Mouse (Mus musculus): ENCODE data around the gene Parl. TPM values are rescaled to one million over a fixed set of nuclear protein-coding genes. Genes with fewer than 3 reads are reported as not detected.

Gene Parl
- polyA plus RNA-seq, 1 experiment = 61.0 TPM

DNA sequence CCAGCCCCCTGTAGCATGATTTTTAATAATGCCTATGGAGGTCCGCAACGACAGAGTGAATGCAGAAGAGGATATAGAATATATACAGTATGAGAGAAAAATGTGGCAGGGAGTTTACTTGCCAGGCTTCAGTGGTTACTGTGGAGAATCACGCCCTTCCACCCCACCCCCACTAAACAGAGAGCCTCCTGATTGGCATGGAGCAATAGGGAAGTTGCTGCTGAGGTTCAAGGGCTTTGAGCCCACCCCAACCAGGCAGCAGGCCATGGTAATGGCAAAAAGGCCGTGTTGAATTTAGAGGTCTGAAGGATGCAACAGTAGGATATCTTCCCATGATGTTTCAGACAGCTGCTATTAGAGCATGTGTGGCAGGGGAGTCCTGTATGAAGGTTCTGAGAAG is 30.8 kb downstream of the Parl start:
- Histone ChIP-seq H3K4me3 (ENCODE audit: insufficient read depth, low read depth, low read length) (no peak overlapping the region), H3K36me3 (ENCODE audit: control insufficient read depth, insufficient read depth, low read length) (no peaks in the 10 kb centered on the region), H3K27ac (ENCODE audit: insufficient read depth, low read depth, low read length) (no peak overlapping the region), H3K27me3 (replicated peaks; ENCODE audit: control insufficient read depth, insufficient read depth, low read length) (no peaks in the 10 kb centered on the region), H3K4me1 (ENCODE audit: control insufficient read depth, insufficient read depth, low read length) (no peaks in the 10 kb centered on the region)
- TF ChIP-seq POLR2A (IDR thresholded peaks at IDR 0.05; ENCODE audit: low read depth, low read length) (no peak), CTCF (conservative IDR thresholded peaks at IDR 0.05; ENCODE audit: insufficient read depth, insufficient read length, low read depth, low read length) (no peak)
- WGBS = 82% methylated on average over 4 of the region's 4 CpGs
- DNase-seq = no peak

DNA sequence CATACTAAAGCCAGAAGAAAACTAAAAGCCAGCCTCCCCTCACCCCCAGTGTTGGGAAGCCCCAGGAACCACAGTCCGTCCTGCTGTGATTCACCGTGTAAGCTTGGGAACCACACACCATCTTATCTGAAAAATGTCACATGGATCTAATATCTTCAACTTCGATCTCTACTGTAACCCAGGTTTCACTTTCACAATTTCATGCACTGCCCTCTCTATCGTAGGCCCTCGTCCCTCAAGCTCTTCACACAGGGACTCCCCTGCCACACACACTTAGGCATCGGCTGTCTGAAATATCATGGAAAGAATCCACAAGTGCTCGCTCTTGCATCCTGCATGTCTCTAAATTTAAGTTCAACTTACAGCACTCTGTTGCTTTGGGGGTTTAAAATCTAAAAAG is 37.1 kb downstream of the Parl start:
- DNase-seq = no peak
- H3K4me3 ChIP-seq (ENCODE audit: insufficient read depth, low read depth, low read length) = no peak overlapping the region
- H3K36me3 ChIP-seq (ENCODE audit: control insufficient read depth, insufficient read depth, low read length) = no peaks in the 10 kb centered on the region
- H3K27me3 ChIP-seq (replicated peaks; ENCODE audit: control insufficient read depth, insufficient read depth, low read length) = no peaks in the 10 kb centered on the region
- 71% methylated on average over 7 of the region's 7 CpGs for WGBS
- H3K27ac ChIP-seq (ENCODE audit: insufficient read depth, low read depth, low read length) = no peak overlapping the region
- no peaks in the 10 kb centered on the region for H3K4me1 ChIP-seq (ENCODE audit: control insufficient read depth, insufficient read depth, low read length)
- TF ChIP-seq CTCF (conservative IDR thresholded peaks at IDR 0.05; ENCODE audit: insufficient read depth, insufficient read length, low read depth, low read length) = no peak
- no peak for TF ChIP-seq POLR2A (IDR thresholded peaks at IDR 0.05; ENCODE audit: low read depth, low read length)

DNA sequence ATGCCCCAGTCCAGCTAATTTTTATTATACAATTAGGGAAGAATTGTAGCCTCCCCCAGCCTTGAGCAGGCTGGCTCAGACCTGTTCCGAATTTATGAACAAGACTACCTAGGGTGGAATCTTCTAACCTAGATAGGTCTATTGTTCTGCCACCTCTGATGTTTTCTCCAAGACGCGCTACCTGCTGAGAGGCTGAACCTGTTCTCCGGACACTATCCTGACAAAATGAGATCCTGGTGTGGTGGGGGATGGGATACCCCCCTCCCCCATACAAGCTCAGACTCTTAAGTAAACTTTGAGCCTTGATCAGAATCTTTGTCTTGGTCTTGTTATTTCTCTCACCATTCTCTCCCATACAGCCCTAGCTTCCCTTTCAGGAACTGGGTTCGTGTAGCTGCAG is 44.3 kb downstream of the Parl start:
- TF ChIP-seq CTCF (conservative IDR thresholded peaks at IDR 0.05; ENCODE audit: insufficient read depth, insufficient read length, low read depth, low read length) (no peak), POLR2A (IDR thresholded peaks at IDR 0.05; ENCODE audit: low read depth, low read length) (no peak)
- H3K4me3 ChIP-seq (ENCODE audit: insufficient read depth, low read depth, low read length) = no peak overlapping the region
- H3K27ac ChIP-seq (ENCODE audit: insufficient read depth, low read depth, low read length) = no peak overlapping the region
- WGBS = 88% methylated on average over 5 of the region's 5 CpGs
- H3K36me3 ChIP-seq (ENCODE audit: control insufficient read depth, insufficient read depth, low read length) = no peaks in the 10 kb centered on the region
- H3K4me1 ChIP-seq (ENCODE audit: control insufficient read depth, insufficient read depth, low read length) = no peaks in the 10 kb centered on the region
- DNase-seq = no peak
- no peaks in the 10 kb centered on the region for H3K27me3 ChIP-seq (replicated peaks; ENCODE audit: control insufficient read depth, insufficient read depth, low read length)

- H3K36me3 ChIP-seq (ENCODE audit: control insufficient read depth, insufficient read depth, low read length) = no peaks in the 10 kb centered on the region
- no peak overlapping the region for H3K27ac ChIP-seq (ENCODE audit: insufficient read depth, low read depth, low read length)
- 81% methylated on average over 9 of the region's 9 CpGs for whole genome bisulfite sequencing
- H3K4me1 ChIP-seq (ENCODE audit: control insufficient read depth, insufficient read depth, low read length) = no peaks in the 10 kb centered on the region
- no peak overlapping the region for H3K4me3 ChIP-seq (ENCODE audit: insufficient read depth, low read depth, low read length)
- no peak for TF ChIP-seq POLR2A (IDR thresholded peaks at IDR 0.05; ENCODE audit: low read depth, low read length)
- TF ChIP-seq CTCF (conservative IDR thresholded peaks at IDR 0.05; ENCODE audit: insufficient read depth, insufficient read length, low read depth, low read length) = no peak
- H3K27me3 ChIP-seq (replicated peaks; ENCODE audit: control insufficient read depth, insufficient read depth, low read length) = no peaks in the 10 kb centered on the region
- no peak for DNase-seq
These were observed 53.6 kb downstream of the Parl start for GRCm38 (mm10) chr16:20248442-20249174.

GRCm38 (mm10) chr16:20247103-20247502 is 55.1 kb downstream of the Parl start:
- Histone ChIP-seq H3K4me3 (ENCODE audit: insufficient read depth, low read depth, low read length) (no peak overlapping the region), H3K27me3 (replicated peaks; ENCODE audit: control insufficient read depth, insufficient read depth, low read length) (no peaks in the 10 kb centered on the region), H3K36me3 (ENCODE audit: control insufficient read depth, insufficient read depth, low read length) (no peaks in the 10 kb centered on the region), H3K4me1 (ENCODE audit: control insufficient read depth, insufficient read depth, low read length) (no peaks in the 10 kb centered on the region), H3K27ac (ENCODE audit: insufficient read depth, low read depth, low read length) (no peak overlapping the region)
- no peak for DNase-seq
- TF ChIP-seq POLR2A (IDR thresholded peaks at IDR 0.05; ENCODE audit: low read depth, low read length) (no peak), CTCF (conservative IDR thresholded peaks at IDR 0.05; ENCODE audit: insufficient read depth, insufficient read length, low read depth, low read length) (no peak)

DNA sequence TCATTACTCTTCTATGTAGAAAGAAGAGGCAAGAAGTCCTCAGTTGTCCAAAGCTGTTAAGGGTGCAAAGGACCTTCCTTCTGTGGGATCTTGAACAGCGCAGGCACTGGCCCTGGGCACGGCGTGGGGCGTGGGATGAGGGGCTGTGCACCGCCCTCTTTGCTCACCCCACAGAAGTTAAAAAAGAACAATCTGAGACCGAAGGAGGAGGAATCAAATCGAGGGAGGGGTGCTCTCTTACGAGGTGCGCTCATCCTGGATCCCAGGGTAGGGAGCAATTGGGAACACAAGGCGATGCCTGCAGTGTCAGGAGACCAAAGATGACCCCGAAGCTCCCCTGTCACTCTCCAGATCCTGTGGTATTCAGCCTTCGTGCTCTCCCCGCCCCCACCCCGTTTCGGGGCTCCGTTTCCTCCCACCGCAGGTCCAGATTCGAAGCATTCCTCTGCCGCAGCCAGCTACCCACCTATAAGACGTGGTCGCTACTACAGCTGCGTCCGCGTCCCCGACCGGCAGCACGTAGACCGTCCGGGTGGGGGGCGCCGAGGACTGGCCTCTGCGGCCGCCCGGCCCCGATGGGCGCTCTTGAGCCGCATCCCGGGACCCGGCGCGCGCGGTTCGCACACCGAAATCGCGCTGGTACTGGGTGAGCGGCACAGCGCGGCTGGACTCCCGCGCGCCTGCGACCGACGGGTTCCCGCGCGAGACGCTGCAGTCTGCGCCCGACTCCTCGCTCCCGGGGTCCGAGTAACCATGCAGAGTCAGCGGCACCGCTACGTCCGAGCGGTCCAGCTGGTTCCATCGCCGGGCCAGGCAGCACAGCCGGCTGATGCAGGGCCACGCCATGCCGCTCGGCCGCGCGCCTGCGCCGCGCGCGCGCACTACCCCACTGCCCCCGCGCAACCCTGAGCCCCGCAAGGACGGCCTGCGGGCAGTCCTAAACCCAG is 61.4 kb downstream of the Parl start, which contains the start of gene Map6d1:
Gene Map6d1 (minus strand): TSS at position 891 of the 947 bp plus-strand sequence.
- Histone ChIP-seq H3K4me3 (ENCODE audit: insufficient read depth, low read depth, low read length) (peak within 1 kb of the TSS; percentile 60), H3K36me3 (ENCODE audit: control insufficient read depth, insufficient read depth, low read length) (no peaks in the 10 kb centered on the region), H3K27ac (ENCODE audit: insufficient read depth, low read depth, low read length) (no peak within 1 kb of the TSS), H3K4me1 (ENCODE audit: control insufficient read depth, insufficient read depth, low read length) (no peaks in the 10 kb centered on the region), H3K27me3 (replicated peaks; ENCODE audit: control insufficient read depth, insufficient read depth, low read length) (no peaks in the 10 kb centered on the region)
- TF ChIP-seq POLR2A (IDR thresholded peaks at IDR 0.05; ENCODE audit: low read depth, low read length) = no peak
- DNase-seq = peak; percentile 17
- 2% methylated on average over 90 of the region's 90 CpGs for WGBS

GRCm38 (mm10) chr16:20238646-20239045 is 63.5 kb downstream of the Parl start:
- Histone ChIP-seq H3K4me1 (ENCODE audit: control insufficient read depth, insufficient read depth, low read length) (no peaks in the 10 kb centered on the region), H3K27me3 (replicated peaks; ENCODE audit: control insufficient read depth, insufficient read depth, low read length) (no peaks in the 10 kb centered on the region), H3K27ac (ENCODE audit: insufficient read depth, low read depth, low read length) (no peak overlapping the region), H3K36me3 (ENCODE audit: control insufficient read depth, insufficient read depth, low read length) (no peaks in the 10 kb centered on the region), H3K4me3 (ENCODE audit: insufficient read depth, low read depth, low read length) (no peak overlapping the region)
- WGBS = 89% methylated on average over 4 of the region's 4 CpGs
- DNase-seq = no peak
- TF ChIP-seq POLR2A (IDR thresholded peaks at IDR 0.05; ENCODE audit: low read depth, low read length) (no peak), CTCF (conservative IDR thresholded peaks at IDR 0.05; ENCODE audit: insufficient read depth, insufficient read length, low read depth, low read length) (no peak)

Measured in kidney, adult 2 months (tissue).